Mouse (Mus musculus): ENCODE results near the gene C7.

Gene C7

DNA sequence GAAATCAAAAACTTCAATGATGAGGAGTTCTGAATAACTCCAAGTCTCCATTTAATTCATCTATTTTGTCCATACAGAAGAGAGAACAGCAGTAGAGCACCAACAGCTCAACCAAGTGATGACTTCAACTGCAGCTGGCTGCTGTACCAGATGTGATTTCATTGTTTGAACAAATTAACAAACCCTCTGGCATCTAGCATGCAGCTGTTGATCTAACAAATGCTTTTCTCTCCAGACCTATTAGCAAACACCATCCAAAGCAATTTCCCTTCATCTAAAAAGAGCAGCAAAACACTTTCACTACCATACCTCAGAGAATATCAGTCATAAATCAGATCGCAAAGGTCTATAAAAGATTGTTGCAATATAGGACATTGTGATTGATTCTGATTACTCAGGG lies 90.2 kb downstream of the C7 start:
- peak; percentile 88 for DNase-seq
